Mouse (Mus musculus) lung, postnatal 25 days (tissue): ENCODE measurements at regions not wholly inside any gene's neighbourhood (a gene's known extent, or its start where the extent isn't known, plus 50 kb on each side); places are given as distances from the start of the nearest gene placed in this dataset.

Source experiments
- DNase-seq: peaks from one replicate; pipeline ENCODE4 v3.0.0; 2022; ENCODE audit warnings: low spot score

GRCm38 (mm10) chr15:8903651-8904050 is 64.1 kb upstream of the Ranbp3l start:
- no peak for DNase-seq

- no peak for DNase-seq
Observed at GRCm38 (mm10) chr15:8897487-8898158, 70.1 kb upstream of the Ranbp3l start.

GRCm38 (mm10) chr15:8896856-8897255 is 70.9 kb upstream of the Ranbp3l start:
- no peak for DNase-seq

- no peak for DNase-seq
Observed at GRCm38 (mm10) chr15:8896391-8896790, 71.4 kb upstream of the Ranbp3l start.

- no peak for DNase-seq
Observed at GRCm38 (mm10) chr15:8885585-8885984, 82.2 kb upstream of the Ranbp3l start.

GRCm38 (mm10) chr15:8884608-8885467 is 82.9 kb upstream of the Ranbp3l start:
- no peak for DNase-seq

- no peak for DNase-seq
Observed at GRCm38 (mm10) chr15:8882880-8883539, 84.7 kb upstream of the Ranbp3l start.

GRCm38 (mm10) chr15:8874884-8875493 is 92.8 kb upstream of the Ranbp3l start:
- no peak for DNase-seq

- DNase-seq, result no peak
Observed at GRCm38 (mm10) chr15:8868021-8868420, 99.7 kb upstream of the Ranbp3l start.

GRCm38 (mm10) chr15:8867160-8867891 is 100.4 kb upstream of the Ranbp3l start:
- no peak for DNase-seq

GRCm38 (mm10) chr15:8865089-8865933 is 102.4 kb upstream of the Ranbp3l start:
- no peak for DNase-seq

GRCm38 (mm10) chr15:8856419-8857084 is 111.2 kb upstream of the Ranbp3l start:
- DNase-seq, result no peak

GRCm38 (mm10) chr15:8855511-8855910 is 112.2 kb upstream of the Ranbp3l start:
- no peak for DNase-seq

GRCm38 (mm10) chr15:8854336-8854735 is 113.4 kb upstream of the Ranbp3l start:
- DNase-seq, result no peak

GRCm38 (mm10) chr15:8850996-8851395 is 116.8 kb upstream of the Ranbp3l start:
- DNase-seq, result no peak

GRCm38 (mm10) chr15:8849413-8849812 is 118.3 kb upstream of the Ranbp3l start:
- peak; percentile 0 for DNase-seq

- no peak for DNase-seq
Observed at GRCm38 (mm10) chr15:8842129-8842528, 125.6 kb upstream of the Ranbp3l start.

GRCm38 (mm10) chr15:8839462-8839861 is 128.3 kb upstream of the Ranbp3l start:
- DNase-seq, result no peak

GRCm38 (mm10) chr15:8834151-8834550 is 123.6 kb upstream of the Slc1a3 start:
- DNase-seq, result no peak

- no peak for DNase-seq
Observed at GRCm38 (mm10) chr15:8832970-8833369, 122.4 kb upstream of the Slc1a3 start.
